Mouse (Mus musculus): ENCODE measurements around the gene Comtd1. TPM values are rescaled to one million over a fixed set of nuclear protein-coding genes. Genes with fewer than 3 reads are reported as not detected.

Comtd1 gene
- 36.8 and 39.0 TPM in 2 replicates for polyA plus RNA-seq (2015; fragmentation: Nextera tagmentation; extraction: Ambion mirVana)

DNA sequence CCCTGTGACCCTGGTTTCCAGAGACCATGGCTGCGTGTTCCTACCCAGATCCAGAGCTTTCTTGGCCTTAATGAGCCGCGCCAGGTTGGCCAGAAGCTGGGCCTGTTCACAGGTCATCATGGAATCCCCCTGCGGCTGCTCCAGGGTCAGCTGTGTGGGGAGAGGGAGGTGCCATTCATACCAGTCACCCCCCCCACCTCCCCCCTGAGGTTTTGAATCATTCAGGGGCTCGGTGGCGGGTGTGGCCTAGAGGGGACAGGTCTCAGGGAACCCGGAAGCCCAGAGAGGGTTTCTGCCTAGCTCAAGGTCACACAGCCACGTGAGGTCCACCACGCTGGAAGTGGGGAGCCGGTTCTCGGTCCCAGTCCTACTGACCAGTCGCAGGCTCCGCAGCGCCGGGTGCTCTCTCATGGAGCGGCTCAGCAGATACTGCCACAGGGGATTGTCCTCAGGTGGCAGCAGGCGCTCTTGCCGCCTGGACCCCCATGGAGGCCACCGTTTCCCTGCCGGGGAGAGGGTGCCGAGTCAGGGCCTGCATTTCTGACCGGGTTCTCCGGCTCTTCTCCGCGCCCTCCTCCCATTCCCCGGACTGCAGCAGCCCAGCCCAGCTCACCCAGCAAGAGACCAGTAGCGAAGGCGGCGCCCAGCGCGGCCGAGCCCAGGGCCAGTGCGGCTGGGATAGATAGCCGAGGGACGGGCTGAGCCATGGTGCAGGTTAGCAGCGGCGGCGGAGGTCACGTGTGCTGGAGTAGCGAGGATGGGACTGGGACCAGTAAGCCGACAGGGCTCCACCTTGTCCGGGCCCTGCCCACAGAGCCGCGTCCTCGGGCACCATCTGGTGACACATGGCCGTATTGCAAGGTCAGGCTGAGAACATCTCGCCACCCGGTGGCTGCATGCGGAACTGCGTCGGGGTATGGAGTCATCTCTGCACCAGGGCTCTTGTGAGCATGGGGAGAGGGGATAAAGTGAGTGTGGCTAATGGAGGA is at the start of gene Comtd1:
Gene Comtd1, minus strand, starts transcription at position 812 of the 989 bp plus-strand sequence.
- Histone ChIP-seq H3K4me2 (ENCODE audit: low read depth, low read length) (peak within 1 kb of the TSS; percentile 100), H3K27ac (ENCODE audit: low read length) (peak within 1 kb of the TSS; percentile 81), H3K4me1 (ENCODE audit: control insufficient read depth, insufficient read depth, low read length) (0 out of 2 replicates have a peak, but pooled peaks cover 24% of the 10 kb centered on the region), H3K36me3 (ENCODE audit: control insufficient read depth, insufficient read depth, low read length) (peaks cover 20% of the 10 kb centered on the region), H3K9ac (ENCODE audit: low read length) (peak within 1 kb of the TSS; percentile 82), H3K4me3 (replicated peaks; ENCODE audit: low read length) (peak within 1 kb of the TSS; percentile 79), H3K27me3 (ENCODE audit: control insufficient read depth, insufficient read depth, low read length) (no peaks in the 10 kb centered on the region), H3K9me3 (replicated peaks; ENCODE audit: control insufficient read depth, low read length) (no peaks in the 10 kb centered on the region)
- ATAC-seq (ENCODE audit: insufficient read depth, low FRiP score) = peak; percentile 91
- WGBS = under 1% methylated on average over 51 of the region's 51 CpGs

GRCm38 (mm10) chr14:21892341-21892659 is 43.5 kb upstream of the Comtd1 start:
- no peaks in the 10 kb centered on the region for H3K9me3 ChIP-seq (replicated peaks; ENCODE audit: control insufficient read depth, low read length)
- WGBS = 48% methylated on average over 6 of the region's 6 CpGs
- H3K27ac ChIP-seq (ENCODE audit: low read length) = peak overlapping the region; percentile 85; the same call in 1 of the 2 replicates
- no peaks in the 10 kb centered on the region for H3K36me3 ChIP-seq (ENCODE audit: control insufficient read depth, insufficient read depth, low read length)
- H3K27me3 ChIP-seq (ENCODE audit: control insufficient read depth, insufficient read depth, low read length) = no peaks in the 10 kb centered on the region
- H3K4me1 ChIP-seq (ENCODE audit: control insufficient read depth, insufficient read depth, low read length) = peaks cover 18% of the 10 kb centered on the region
- 0 out of 2 replicates have a peak overlapping the region, but pooled peaks have one; percentile 1 for H3K9ac ChIP-seq (ENCODE audit: low read length)
- no peak for ATAC-seq (ENCODE audit: insufficient read depth, low FRiP score)
- no peak overlapping the region for H3K4me3 ChIP-seq (replicated peaks; ENCODE audit: low read length)
- H3K4me2 ChIP-seq (ENCODE audit: low read depth, low read length) = peak overlapping the region; percentile 21; the same call in 1 of the 2 replicates

GRCm38 (mm10) chr14:21891581-21892340 is 43.0 kb upstream of the Comtd1 start:
- Histone ChIP-seq H3K9me3 (replicated peaks; ENCODE audit: control insufficient read depth, low read length) (no peaks in the 10 kb centered on the region), H3K4me1 (ENCODE audit: control insufficient read depth, insufficient read depth, low read length) (peaks cover 18% of the 10 kb centered on the region), H3K4me3 (replicated peaks; ENCODE audit: low read length) (no peak overlapping the region), H3K36me3 (ENCODE audit: control insufficient read depth, insufficient read depth, low read length) (no peaks in the 10 kb centered on the region), H3K27ac (ENCODE audit: low read length) (peak overlapping the region; percentile 85), H3K4me2 (ENCODE audit: low read depth, low read length) (peak overlapping the region; percentile 21; the same call in 1 of the 2 replicates), H3K9ac (ENCODE audit: low read length) (peak overlapping the region; percentile 31), H3K27me3 (ENCODE audit: control insufficient read depth, insufficient read depth, low read length) (no peaks in the 10 kb centered on the region)
- ATAC-seq (ENCODE audit: insufficient read depth, low FRiP score) = peak; percentile 90
- WGBS = 7% methylated on average over 15 of the region's 15 CpGs

DNA sequence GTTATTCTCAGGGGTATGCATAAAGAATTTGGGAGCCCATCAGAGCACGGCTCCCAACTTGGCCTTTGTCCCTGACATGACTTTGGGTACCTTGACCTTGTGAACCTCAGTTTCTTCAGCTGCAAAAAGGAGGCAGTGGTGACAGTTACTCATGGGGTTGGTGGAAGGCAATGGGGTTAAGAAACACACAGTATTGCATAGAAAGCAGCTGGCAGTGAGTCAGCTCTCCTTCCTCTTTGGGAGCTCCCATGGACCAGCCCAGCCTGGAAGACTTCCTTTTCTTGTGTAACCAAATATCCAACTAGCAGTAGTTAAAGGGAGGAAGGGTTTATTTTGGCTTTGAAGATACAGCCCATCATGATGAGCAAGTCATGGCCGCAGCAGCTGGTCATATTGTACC is 41.7 kb upstream of the Comtd1 start:
- Histone ChIP-seq H3K27ac (ENCODE audit: low read length) (no peak overlapping the region), H3K36me3 (ENCODE audit: control insufficient read depth, insufficient read depth, low read length) (no peaks in the 10 kb centered on the region), H3K9ac (ENCODE audit: low read length) (no peak overlapping the region), H3K4me1 (ENCODE audit: control insufficient read depth, insufficient read depth, low read length) (peaks cover 18% of the 10 kb centered on the region), H3K4me3 (replicated peaks; ENCODE audit: low read length) (no peak overlapping the region), H3K27me3 (ENCODE audit: control insufficient read depth, insufficient read depth, low read length) (no peaks in the 10 kb centered on the region), H3K9me3 (replicated peaks; ENCODE audit: control insufficient read depth, low read length) (no peaks in the 10 kb centered on the region), H3K4me2 (ENCODE audit: low read depth, low read length) (no peak overlapping the region)
- WGBS = 67% methylated on average over 2 of the region's 2 CpGs
- no peak for ATAC-seq (ENCODE audit: insufficient read depth, low FRiP score)

DNA sequence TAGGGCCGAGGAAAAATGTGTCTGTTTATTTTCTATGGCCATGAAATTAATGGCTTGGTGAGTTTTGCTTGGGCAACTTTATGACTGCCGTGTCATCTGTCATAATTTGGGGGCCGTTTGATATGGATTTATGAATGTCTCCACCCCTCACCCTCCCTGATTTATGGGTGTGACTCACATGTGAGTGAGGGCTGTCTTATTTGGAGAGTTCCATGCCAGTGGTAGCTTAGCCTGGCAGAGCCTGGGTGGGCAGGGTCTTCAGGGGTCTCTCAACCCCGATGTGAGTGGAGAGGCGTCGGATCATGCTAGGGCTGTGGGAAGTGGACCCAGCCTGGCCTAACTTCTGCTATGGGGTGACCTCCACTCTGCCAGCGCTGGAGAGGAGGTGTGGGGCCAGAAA is 18.0 kb upstream of the Comtd1 start:
- H3K36me3 ChIP-seq (ENCODE audit: control insufficient read depth, insufficient read depth, low read length) = no peaks in the 10 kb centered on the region
- 0 out of 2 replicates have a peak, but pooled peaks have one; percentile 21 for ATAC-seq (ENCODE audit: insufficient read depth, low FRiP score)
- H3K9ac ChIP-seq (ENCODE audit: low read length) = no peak overlapping the region
- H3K4me3 ChIP-seq (replicated peaks; ENCODE audit: low read length) = no peak overlapping the region
- no peaks in the 10 kb centered on the region; the same call in 1 of the 2 replicates for H3K4me1 ChIP-seq (ENCODE audit: control insufficient read depth, insufficient read depth, low read length)
- no peaks in the 10 kb centered on the region for H3K27me3 ChIP-seq (ENCODE audit: control insufficient read depth, insufficient read depth, low read length)
- no peaks in the 10 kb centered on the region for H3K9me3 ChIP-seq (replicated peaks; ENCODE audit: control insufficient read depth, low read length)
- no peak overlapping the region for H3K27ac ChIP-seq (ENCODE audit: low read length)
- WGBS = 70% methylated on average over 7 of the region's 7 CpGs
- no peak overlapping the region for H3K4me2 ChIP-seq (ENCODE audit: low read depth, low read length)

DNA sequence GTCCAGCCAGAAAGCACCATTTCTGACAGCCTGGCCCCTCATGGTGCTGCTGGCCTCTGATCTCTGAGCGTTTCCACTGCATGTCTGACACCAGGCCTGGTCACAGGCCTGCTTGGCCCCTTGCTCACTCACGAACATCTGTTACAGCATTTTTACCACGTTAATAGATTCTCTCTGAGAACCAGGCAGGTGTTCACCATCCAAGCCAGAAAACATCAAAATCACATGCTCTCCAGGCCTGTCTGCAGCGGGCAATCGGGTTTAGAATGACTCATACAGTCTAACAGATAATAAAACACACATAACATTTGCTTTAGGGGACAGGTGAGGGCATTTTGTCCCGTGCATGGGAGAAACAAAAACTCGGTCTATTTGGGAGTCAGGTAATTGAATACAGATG is 17.5 kb upstream of the Comtd1 start:
- ATAC-seq (ENCODE audit: insufficient read depth, low FRiP score) = peak; percentile 40; the same call in 1 of the 2 replicates
- Histone ChIP-seq H3K36me3 (ENCODE audit: control insufficient read depth, insufficient read depth, low read length) (no peaks in the 10 kb centered on the region), H3K27ac (ENCODE audit: low read length) (no peak overlapping the region; the same call in 1 of the 2 replicates)

DNA sequence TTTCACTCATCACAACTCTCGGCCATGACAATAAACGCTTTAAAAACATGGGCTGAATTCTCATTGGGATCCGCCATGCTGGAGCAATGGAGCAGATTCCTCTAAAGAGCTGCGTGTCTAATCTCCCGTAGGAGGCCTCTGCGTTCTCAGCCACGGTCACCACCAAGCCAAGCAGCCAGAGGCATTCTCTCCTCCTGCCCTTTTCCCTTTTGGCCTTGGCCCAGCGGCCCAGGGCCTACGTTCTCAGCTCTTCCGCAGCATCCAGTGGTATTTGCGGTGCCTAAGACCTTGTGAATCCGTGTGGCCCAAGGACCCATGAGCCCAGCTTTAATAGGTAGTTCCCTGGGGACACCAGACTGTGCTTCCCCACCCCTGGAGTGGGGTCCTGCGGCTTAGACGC is 8.1 kb upstream of the Comtd1 start:
- Histone ChIP-seq H3K4me1 (ENCODE audit: control insufficient read depth, insufficient read depth, low read length) (peaks cover 16% of the 10 kb centered on the region; the same call in 1 of the 2 replicates), H3K4me2 (ENCODE audit: low read depth, low read length) (no peak overlapping the region), H3K27ac (ENCODE audit: low read length) (no peak overlapping the region), H3K36me3 (ENCODE audit: control insufficient read depth, insufficient read depth, low read length) (no peaks in the 10 kb centered on the region), H3K9me3 (replicated peaks; ENCODE audit: control insufficient read depth, low read length) (no peaks in the 10 kb centered on the region), H3K27me3 (ENCODE audit: control insufficient read depth, insufficient read depth, low read length) (no peaks in the 10 kb centered on the region), H3K9ac (ENCODE audit: low read length) (no peak overlapping the region), H3K4me3 (replicated peaks; ENCODE audit: low read length) (no peak overlapping the region)
- WGBS = 89% methylated on average over 14 of the region's 14 CpGs
- ATAC-seq (ENCODE audit: insufficient read depth, low FRiP score) = no peak

More for the DNA sequence above, 17.5 kb upstream of the Comtd1 start:
- Histone ChIP-seq H3K9me3 (replicated peaks; ENCODE audit: control insufficient read depth, low read length) (no peaks in the 10 kb centered on the region), H3K9ac (ENCODE audit: low read length) (no peak overlapping the region), H3K4me2 (ENCODE audit: low read depth, low read length) (no peak overlapping the region), H3K4me3 (replicated peaks; ENCODE audit: low read length) (no peak overlapping the region), H3K27me3 (ENCODE audit: control insufficient read depth, insufficient read depth, low read length) (no peaks in the 10 kb centered on the region), H3K4me1 (ENCODE audit: control insufficient read depth, insufficient read depth, low read length) (no peaks in the 10 kb centered on the region; the same call in 1 of the 2 replicates)
- WGBS = 29% methylated on average over 7 of the region's 7 CpGs

GRCm38 (mm10) chr14:21855961-21856360 is 7.2 kb upstream of the Comtd1 start:
- 42% methylated on average over 3 of the region's 3 CpGs for WGBS
- no peak overlapping the region for H3K4me3 ChIP-seq (replicated peaks; ENCODE audit: low read length)
- H3K27me3 ChIP-seq (ENCODE audit: control insufficient read depth, insufficient read depth, low read length) = no peaks in the 10 kb centered on the region
- H3K9ac ChIP-seq (ENCODE audit: low read length) = 0 out of 2 replicates have a peak overlapping the region, but pooled peaks have one; percentile 28
- no peak overlapping the region for H3K4me2 ChIP-seq (ENCODE audit: low read depth, low read length)
- peaks cover 16% of the 10 kb centered on the region; the same call in 1 of the 2 replicates for H3K4me1 ChIP-seq (ENCODE audit: control insufficient read depth, insufficient read depth, low read length)
- H3K9me3 ChIP-seq (replicated peaks; ENCODE audit: control insufficient read depth, low read length) = no peaks in the 10 kb centered on the region
- no peaks in the 10 kb centered on the region for H3K36me3 ChIP-seq (ENCODE audit: control insufficient read depth, insufficient read depth, low read length)
- no peak for ATAC-seq (ENCODE audit: insufficient read depth, low FRiP score)
- 0 out of 2 replicates have a peak overlapping the region, but pooled peaks have one; percentile 10 for H3K27ac ChIP-seq (ENCODE audit: low read length)
